Mouse (Mus musculus) embryonic stem cell, embryonic (primary cell): ENCODE measurements around the gene Ddx60.
"Not testable (repeated sequence)": the region's sequence is repeated elsewhere in the genome, so short reads cannot be mapped to it uniquely, and the experiment has no call there.

Source experiments
- CTCF ChIA-PET, 4 experiments: fragments of 300-600 bp in 2 of 4; fragments of 350-600 bp in 2 of 4; sonication (Branson Sonifier 250); formaldehyde crosslinking; loops; one replicate each; lab custom pipeline; 2022; ENCODE audit warnings: inconsistent platforms in 2 of 4; lab: Charles Lee
- POLR2A ChIA-PET, 4 experiments: fragments of 300-600 bp in 2 of 4; fragments of 350-600 bp in 2 of 4; sonication (Branson Sonifier 250); formaldehyde crosslinking; loops; one replicate each; lab custom pipeline; 2022; ENCODE audit warnings: antibody characterized with exemption in 4 of 4, inconsistent platforms in 1 of 4; lab: Charles Lee

Ddx60 gene

DNA sequence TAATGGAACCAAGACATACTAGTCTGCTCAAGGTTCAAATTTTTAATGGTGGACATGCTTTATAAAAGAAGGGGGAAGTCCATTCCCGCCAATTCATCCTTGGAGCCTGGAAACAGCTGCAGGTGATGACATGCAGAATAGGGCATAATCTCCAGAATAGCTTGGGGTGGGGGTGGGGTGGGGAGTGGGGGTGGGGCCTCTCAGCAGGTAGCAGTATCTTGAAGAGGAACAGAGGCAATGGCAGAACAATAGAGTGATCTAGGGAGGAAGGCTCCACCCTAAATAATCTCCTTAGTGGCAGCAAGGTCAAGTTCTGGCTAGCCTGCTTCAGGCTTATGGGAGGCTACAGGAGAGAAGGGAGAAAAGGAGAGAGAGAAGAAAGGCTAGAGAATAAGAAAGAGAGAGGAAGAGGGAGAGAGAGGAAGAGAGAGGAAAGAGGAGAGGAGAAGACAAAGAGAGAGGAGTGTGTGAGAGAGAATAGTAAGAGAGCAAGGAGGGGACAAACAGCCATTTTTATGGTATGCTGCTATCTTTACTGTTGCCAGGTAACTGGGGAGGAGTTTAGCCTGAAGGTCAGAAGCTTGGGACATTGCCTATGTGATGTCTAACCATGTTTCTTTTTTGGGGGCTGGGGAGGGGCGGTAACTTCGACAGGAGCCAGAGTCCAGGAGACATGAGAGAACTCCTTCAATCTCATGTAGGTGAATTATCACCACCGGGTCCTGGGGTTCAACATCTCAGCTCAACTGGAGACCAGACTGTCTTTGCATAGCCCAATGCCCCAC, 36.9 kb downstream of the Ddx60 start:
- POLR2A ChIA-PET, result not testable (repeated sequence)
- CTCF ChIA-PET, result interaction anchor here in 2 of 4 experiments (0.6 kb wide), 2 partner anchors 17 to 78 kb away, joined by 3 to 4 read pairs; no protein-coding TSS in a partner anchor

DNA sequence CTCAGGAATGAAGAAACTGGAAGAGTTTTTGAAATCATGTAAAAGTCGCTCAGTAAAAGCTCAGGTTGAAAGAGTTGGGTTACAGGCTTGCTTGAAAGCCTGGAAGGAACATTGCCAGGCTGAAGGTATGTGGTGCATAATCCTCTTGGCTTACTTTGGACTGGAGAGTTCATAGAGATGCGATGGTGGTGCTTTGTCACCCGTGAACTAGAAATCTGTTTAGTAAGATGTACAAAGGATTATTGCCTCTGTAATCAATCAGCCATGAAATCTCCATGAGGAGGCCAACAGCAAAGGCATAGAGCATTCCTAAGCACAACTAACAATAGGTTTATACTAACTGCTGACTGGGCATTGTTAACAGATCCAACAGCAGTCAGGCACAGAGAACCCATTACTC, 41.7 kb downstream of the Ddx60 start:
- CTCF ChIA-PET, result interaction anchor here in 1 of 4 experiments (0.6 kb wide), 1 partner anchor 94 kb away, joined by 3 read pairs; no protein-coding TSS in a partner anchor
- POLR2A ChIA-PET, result no interaction called here

DNA sequence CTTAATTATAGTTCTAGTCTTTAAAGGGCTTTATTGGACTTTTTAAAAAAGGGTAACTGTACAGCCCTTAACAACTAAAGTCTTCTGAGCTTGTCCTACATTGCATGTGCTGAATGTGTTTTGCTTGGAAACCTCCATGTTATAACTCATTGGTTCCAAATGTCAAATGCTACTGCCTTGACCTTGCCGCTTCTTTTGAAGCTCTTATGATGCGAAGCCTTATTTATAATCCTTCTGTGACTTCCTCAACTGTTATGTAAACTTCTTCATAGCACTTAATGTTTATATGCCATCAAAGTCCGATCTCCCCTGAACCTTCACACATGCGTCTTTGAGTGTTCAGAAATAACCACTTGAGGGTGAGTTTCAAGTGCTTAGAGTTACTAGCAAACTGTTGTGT, 57.1 kb downstream of the Ddx60 start:
- POLR2A ChIA-PET, result no interaction called here
- CTCF ChIA-PET, result no interaction called here

DNA sequence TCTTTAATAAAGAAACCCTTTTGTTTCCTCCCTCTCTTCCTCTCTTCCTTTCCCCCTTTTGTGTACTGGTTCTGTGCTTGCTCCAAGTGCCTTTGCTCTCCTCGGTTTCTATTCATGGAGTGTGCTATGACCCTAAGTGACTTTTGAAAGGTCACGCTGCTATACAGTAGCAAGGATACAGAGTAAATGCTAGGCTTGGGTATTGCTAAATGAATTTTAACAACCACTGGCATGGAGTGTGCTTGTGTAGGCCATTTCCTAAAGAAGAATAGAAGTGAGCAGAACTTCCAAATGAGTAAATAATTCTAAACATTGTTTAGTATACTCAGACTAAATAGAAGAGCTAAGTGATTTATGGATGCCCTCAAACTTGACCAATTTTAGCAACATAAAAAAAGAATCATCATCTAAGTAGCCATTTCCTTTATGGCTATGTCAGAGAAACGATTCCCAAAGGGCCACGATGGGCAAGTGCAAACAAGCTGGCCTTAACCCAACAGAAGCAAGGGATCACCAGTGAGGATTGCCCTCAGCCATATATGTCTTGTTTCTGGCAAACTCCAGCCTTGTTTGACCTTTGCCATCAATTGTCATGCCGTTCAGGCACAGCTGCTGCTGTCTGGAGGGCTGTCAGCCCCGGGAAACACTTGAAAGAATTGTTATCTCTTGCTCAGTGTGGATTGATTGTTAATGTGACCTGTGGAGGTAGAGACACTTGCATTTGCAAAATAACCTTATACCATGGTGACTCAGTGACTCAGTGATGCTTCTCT, 58.0 kb downstream of the Ddx60 start:
- ChIA-PET CTCF (no interaction called here), POLR2A (interaction anchor here in 1 of 4 experiments (0.6 kb wide), 1 partner anchor 12 kb away, joined by 3 read pairs; no protein-coding TSS in a partner anchor)

DNA sequence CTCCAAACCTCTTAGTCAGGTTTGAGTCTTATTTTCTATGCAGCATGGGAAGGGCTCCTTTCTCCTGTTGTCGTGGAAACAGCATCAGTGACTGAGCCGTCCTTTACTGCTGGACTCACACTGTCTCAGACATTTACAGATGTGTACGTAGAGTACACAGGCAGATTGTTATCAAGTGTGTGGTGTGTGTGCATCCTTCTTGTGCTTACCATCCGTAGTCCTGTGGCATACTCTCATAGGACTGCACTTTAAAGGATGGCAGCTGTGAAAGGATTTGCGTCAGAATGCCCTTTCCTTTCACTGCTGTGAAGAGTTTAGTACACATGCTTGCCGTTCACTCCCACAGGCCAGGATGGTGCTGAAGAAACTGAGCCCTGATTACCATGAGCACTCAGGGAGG, 61.6 kb downstream of the Ddx60 start:
- ChIA-PET CTCF (no interaction called here), POLR2A (no interaction called here)

DNA sequence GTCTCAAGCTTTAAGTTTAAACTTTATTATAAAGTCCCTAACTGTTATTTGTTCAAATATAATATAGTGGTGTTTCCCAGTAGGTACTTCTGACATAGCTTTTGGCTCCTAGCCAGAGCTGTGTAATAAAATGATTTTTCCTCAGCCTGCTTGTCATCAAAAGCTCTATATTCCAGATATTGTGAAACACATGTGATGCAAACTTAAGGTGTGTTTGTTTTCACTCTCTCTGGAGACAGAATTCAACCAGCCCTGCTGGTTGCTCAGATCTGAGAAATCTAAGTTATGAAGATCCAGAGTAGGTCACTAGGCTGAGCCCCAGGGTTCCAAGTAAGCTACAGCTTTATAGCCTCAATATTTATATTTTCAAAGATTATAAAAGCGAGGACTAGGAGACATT, 64.9 kb downstream of the Ddx60 start:
- POLR2A ChIA-PET, result no interaction called here
- CTCF ChIA-PET, result no interaction called here

DNA sequence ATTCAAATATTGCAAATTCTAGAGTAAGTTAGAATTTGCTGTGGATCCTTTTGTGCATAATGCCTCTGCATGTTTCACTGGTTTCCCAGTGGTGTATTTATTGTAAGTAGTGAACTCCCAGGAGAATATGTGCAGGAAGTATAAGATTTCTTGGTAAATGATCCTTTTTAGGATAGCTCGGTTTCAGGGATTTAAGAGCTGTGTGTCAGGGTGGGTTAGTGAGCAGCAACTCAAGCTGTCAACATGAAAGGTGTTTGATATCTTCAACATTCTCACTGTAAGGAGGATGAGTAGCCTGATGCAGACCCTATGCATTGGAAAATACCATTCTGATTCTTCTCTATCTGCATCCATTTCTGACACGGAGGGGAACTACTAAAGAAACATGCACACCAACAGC, 69.2 kb downstream of the Ddx60 start:
- POLR2A ChIA-PET, result no interaction called here
- CTCF ChIA-PET, result no interaction called here

DNA sequence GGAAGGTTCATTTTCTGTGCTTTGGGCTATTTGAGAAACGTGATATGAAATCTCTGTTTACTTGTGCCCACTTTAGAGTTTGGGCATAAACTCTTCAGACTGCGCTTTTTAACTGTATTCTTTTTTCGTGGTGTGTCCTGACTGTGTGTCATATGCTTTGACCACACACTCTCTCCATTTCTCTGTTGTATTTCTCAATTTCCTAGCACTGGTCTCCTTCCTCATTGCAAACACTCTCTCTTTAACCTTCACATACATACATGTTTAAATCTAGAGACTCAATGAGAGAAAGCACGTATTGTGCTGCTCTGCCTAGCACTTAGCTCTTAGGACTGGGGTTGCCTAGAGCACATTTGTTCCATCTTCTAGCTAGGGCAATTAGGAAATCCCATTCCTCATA, 86.3 kb downstream of the Ddx60 start:
- POLR2A ChIA-PET, result no interaction called here
- CTCF ChIA-PET, result no interaction called here

DNA sequence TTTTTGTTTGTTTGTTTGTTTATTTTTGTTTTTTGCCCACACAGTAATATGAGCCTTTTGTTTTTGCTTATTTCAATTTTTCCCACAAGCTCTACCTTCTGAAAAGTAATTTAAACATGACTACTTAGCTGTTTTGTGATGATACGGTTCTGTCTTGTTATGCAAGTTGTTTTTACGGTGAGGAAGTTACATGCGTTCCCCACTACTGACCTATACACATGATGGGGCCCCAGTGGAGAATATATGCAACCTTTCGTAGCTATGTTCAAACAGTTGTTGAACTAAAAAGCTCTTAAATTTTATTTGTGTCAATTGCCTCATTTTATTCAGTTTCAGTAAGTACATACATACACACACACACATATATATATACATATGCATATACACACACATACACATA, 86.7 kb downstream of the Ddx60 start:
- ChIA-PET POLR2A (no interaction called here), CTCF (no interaction called here)

DNA sequence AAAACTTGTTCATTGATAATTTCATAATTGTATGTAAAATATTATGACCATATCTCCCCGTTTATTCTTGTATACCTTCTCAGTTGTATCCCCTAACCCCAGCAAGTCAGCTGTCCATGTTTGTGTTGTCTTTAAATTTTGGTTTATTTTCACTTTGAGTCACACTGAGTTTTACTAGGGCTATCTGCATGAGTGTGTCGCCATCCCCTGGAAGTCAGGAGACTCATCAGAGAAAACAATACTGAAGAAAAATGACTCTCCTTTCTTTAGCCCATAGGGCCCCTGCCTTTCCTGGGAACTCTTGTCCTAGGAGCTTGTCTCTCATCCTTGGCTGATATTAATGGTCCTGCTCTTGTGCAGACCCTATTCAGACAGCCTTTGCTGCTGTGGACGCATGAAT, 106.5 kb downstream of the Ddx60 start:
- ChIA-PET CTCF (interaction anchor here in 2 of 4 experiments (0.6 to 1.1 kb wide), 2 partner anchors 13 to 240 kb away, joined by 5 to 6 read pairs; no protein-coding TSS in a partner anchor), POLR2A (no interaction called here)

DNA sequence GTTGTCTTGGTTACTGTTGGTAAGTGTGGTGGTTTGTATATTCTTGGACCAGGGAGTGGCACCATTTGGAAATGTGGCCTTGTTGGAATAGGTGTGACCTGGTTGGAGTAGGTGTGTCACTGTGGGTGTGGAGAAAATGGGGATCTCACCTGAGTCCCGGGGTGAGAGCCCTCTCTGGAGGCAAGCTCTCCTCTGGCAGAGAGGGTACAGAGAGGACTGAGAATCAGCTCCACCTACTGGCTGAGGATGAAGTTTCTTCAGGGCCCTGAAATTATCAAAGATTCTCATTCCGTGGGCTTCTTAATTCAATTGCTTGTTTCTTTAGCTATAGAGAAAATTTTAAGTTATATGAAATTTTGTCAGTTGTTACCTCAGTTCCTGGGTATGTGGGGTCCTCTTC, 118.9 kb downstream of the Ddx60 start:
- CTCF ChIA-PET, result interaction anchor here in 1 of 4 experiments (0.6 to 1.7 kb wide), 6 partner anchors 12 to 173 kb away, joined by 3 to 5 read pairs (median 4); no protein-coding TSS in a partner anchor

DNA sequence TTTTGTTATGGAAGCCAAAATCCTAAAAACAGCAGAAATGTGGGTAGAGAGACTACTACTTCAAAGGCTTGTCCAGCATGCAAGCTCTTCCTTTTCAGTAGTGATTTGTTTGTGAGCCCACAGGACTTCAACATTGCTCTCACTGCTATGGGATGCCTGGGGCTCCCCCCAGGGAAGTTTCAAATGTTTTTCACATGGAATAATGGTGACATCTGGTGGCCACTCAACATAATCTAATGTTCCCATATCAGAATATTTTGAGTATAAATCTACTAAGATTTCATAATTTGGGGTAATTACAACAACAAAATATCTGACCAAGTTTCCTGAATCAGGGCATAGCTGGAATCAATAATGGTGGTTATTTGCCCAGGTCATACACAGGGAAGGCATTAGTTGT, 132.5 kb downstream of the Ddx60 start:
- POLR2A ChIA-PET, result no interaction called here

More for the DNA sequence above, 118.9 kb downstream of the Ddx60 start:
- POLR2A ChIA-PET, result no interaction called here

DNA sequence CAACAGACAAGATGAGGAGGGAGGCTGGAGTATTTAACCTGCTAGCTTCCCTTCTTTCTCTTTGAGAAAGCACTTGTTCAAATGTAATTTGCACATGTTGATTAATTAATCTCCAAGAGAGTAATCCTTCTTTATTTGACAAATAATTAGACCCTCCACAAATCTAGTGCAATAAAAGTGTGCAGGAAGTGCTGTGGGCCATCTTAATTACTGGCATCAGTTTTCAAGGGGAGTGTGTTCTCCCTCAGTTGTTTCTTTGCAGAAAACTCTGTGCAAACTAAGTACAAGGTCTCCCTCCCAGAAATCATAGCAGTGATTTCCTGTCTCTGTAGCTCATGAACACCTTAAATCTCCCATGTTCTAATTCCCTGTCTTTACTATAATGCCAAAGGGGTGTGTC, 140.4 kb downstream of the Ddx60 start:
- ChIA-PET POLR2A (interaction anchor here in 1 of 4 experiments (0.6 kb wide), 1 partner anchor 225 kb away, joined by 3 read pairs; no protein-coding TSS in a partner anchor), CTCF (interaction anchor here in 1 of 4 experiments (0.6 kb wide), 1 partner anchor 186 kb away, joined by 3 read pairs; no protein-coding TSS in a partner anchor)

More for the DNA sequence above, 132.5 kb downstream of the Ddx60 start:
- CTCF ChIA-PET, result no interaction called here

DNA sequence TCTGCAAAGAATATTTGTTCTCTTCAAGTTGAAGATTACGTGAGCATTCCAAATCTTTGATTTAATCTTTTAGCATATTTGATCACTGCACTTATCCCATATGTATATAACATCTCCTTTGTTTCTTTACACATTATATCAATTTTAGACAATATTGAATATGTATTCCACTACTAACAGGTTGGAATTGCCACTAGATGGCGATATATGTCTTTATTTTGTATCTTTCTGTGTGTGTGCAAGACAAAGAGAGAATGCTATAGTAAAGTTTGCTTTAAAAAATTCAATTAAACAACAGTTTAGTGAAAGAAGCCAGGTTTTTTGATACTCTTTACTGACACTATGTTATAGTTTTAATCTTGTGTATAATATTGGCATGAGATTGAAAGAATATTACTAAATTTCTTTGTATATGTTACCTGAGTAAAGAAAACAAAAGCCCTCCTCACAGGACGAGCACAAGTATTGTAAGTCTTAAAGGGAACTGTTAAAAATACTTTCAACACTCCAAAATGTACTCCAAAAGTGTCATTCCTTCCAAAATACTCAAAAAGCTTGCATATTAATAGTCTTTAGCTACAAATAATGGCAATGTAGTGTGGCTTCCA, 152.4 kb downstream of the Ddx60 start:
- ChIA-PET CTCF (no interaction called here), POLR2A (no interaction called here)

DNA sequence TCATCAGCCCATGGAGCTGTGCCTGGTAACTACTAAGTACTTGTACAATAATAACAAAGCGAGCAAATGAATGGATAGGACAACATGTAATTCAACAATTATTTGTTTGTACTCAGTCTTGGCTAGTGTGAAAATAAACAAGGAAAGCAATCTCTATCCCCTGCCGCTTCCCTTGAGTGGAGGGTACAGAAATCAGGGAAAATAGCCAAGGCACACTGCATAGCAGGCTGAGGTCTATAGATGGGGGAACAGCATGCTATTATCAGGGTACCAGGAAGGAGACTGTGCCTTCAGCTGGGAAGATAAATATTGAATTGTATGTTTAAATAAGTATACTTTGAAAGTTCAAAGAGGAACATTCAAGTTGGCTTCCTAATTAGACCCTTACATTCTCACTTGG, 153.9 kb downstream of the Ddx60 start:
- ChIA-PET CTCF (interaction anchor here in 1 of 4 experiments (0.6 kb wide), 1 partner anchor 206 kb away, joined by 3 read pairs; no protein-coding TSS in a partner anchor), POLR2A (interaction anchor here in 1 of 4 experiments (1.2 kb wide), 1 partner anchor 10 kb away, joined by 3 read pairs; no protein-coding TSS in a partner anchor)
